Mouse (Mus musculus) liver, embryonic 14.5 days (tissue): ENCODE results near the gene Col8a2.

Experiments used
- CTCF ChIP-seq: IDR thresholded peaks from 2 replicates; pipeline ENCODE4 v1.5.1; 2016; ENCODE audit warnings: antibody characterized with exemption, low read depth, control low read depth
- EP300 ChIP-seq: IDR thresholded peaks from 2 replicates; pipeline ENCODE4 v1.6.1; 2016; ENCODE audit warnings: antibody characterized with exemption, low read depth

GRCm38 (mm10) chr4:126275681-126276131 lies 10.9 kb upstream of the Col8a2 start:
- TF ChIP-seq CTCF: no peak
- TF ChIP-seq EP300: no peak
